Mouse (Mus musculus) liver, embryonic 14.5 days (tissue): ENCODE measurements around the gene Parm1.

Experiments used
- CTCF ChIP-seq: IDR thresholded peaks from 2 replicates; pipeline ENCODE4 v1.5.1; 2016; ENCODE audit warnings: antibody characterized with exemption, low read depth, control low read depth
- EP300 ChIP-seq: IDR thresholded peaks from 2 replicates; pipeline ENCODE4 v1.6.1; 2016; ENCODE audit warnings: antibody characterized with exemption, low read depth

GRCm38 (mm10) chr5:91559071-91559610 lies 41.7 kb downstream of the Parm1 start:
- no peak for TF ChIP-seq CTCF
- no peak for TF ChIP-seq EP300
